Mouse (Mus musculus) brain, adult 2 months (tissue): ENCODE results near the gene Mrpl54.
A peak's percentile ranks its signal among the peaks of the same experiment; 100 is the strongest.
"Not testable (repeated sequence)": the region's sequence is repeated elsewhere in the genome, so short reads cannot be mapped to it uniquely, and the experiment has no call there.

Experiments
- DNase-seq: peaks from one replicate; pipeline ENCODE4 v3.0.0; 2011; ENCODE audit warnings: low read depth, low spot score

Gene Mrpl54

DNA sequence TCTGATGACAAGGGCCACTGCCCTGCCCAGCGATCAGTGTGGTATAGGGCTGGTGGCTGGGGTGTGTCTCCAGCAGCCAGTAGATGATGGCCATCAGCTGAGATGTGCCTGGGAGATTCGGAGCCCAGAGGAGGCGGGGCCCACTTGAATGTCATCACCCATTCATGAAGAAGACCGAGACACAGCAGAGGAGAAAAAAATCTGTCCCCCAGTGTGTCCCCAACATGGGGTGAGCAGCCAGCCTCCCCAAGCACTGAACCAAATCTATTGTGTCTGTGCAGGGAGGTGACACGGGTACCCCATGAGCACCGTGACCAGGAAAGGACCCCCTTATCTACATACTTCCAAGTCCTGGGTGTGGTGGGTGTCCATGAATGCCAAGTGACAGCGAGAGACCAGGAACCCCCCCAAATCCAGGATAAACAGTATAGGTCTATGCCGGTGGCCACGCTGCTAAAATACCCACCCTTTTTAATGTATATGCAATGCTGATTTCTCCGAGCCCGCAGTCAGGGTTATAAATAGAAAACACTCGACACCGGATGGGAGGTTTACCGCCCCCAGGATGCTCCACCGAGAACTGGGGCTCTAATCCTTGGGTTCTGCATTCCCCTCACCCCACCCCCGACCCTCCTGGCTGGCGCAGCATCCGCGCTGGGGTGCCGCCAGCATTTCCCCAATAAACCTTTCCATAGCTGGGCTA lies 36.8 kb downstream of the Mrpl54 start:
- peak; percentile 78 for DNase-seq

DNA sequence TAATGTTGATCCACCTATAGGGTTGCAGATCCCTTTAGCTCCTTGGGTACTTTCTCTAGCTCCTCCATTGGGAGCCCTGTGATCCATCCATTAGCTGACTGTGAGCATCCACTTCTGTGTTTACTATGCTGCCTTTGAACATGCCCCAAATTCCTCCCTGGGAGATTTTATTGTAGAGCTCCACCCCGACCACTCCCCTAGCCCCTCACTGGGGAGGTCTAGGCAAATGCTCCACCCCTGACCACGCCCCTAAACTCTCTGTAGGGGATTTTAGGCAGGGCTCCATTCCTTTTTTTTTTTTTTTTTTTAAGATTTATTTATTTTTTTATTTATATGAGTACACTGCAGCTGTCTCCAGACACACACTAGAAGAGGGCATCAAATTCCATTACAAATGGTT lies 43.0 kb downstream of the Mrpl54 start:
- not testable (repeated sequence) for DNase-seq

DNA sequence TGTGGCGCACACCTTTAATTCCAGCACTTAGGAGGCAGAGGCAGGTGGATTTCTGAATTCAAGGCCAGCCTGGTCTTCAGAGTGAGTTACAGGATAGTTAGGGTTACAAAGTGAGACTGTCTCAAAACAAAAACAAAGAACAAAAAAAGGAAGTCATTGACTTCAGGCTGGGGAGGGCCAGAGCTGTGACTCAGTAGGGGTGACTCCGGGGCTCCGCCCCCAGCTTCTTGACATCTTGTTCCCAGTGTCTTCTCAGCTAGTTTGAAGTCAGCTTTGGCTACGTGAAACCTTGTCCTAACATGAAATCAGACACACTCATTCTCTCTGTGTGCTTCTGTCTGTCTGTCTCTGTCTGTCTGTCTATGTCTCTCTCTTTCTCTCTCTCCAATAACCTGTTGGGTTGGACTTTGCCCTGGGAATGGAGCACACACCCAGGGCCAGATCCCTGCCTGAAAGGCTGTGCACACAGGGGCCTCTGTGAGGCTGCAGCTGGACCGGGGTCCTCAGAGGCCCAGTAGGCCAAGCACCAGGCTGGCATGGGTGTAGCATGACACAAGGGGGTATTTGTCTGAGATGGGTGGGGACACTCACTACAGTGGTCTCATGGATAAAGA lies 45.2 kb downstream of the Mrpl54 start:
- no peak for DNase-seq

DNA sequence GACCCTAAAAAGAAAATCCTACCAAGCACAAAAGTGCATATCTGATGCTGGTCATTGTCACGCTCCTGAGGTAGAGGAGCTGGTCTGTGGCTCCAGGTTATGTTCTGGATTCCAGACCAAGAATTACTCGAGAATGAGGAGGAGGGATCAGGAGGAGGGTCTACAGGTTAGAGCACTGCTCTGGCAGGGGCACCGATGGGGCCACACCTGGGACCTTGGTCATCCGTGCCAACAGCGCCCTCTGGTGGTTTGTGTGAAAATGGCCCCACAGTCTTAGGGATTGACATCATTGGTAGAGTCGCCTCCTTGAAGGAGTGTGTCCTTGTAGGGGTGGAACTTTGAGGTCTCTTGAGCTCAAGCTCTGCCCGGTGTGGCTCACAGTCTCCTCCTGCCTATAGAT lies 48.8 kb downstream of the Mrpl54 start:
- peak; percentile 64 for DNase-seq

DNA sequence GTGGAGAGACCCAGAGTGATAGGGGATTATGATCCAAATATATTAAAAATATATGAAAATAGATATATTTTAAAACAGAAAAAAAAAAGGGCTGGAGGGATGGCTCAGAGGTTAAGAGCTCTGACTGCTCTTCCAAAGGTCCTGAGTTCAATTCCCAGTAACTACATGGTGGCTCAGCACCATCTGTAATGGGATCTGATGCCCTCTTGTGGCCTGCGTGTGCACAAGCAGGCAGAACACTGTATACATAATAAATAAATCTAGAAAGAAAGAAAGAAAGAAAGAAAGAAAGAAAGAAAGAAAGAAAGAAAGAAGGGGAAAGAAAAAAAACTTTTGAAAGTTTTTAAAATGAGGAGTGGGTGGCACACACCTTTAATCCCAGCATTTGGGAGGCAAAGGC lies 49.5 kb downstream of the Mrpl54 start:
- DNase-seq: not testable (repeated sequence)

DNA sequence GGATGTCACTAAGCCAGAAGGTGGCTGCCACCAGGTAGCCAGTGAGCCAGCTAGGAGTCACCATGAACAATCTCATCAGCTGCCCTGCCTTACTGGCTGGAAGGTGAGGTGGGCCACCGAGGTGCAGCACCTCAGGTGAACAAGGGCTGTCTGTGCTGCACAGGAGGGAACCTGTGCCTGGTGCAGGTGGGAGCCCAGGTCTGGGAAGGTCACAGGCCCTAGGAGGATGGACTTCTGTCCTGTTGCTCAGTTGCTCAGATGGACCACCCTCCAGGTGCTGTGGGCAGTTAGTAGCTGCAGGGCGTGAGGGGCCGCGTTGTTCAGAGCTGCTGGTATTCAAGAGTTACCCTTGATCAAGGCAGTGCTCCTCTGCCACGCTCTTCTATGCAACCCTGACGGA lies 49.9 kb downstream of the Mrpl54 start:
- no peak for DNase-seq

DNA sequence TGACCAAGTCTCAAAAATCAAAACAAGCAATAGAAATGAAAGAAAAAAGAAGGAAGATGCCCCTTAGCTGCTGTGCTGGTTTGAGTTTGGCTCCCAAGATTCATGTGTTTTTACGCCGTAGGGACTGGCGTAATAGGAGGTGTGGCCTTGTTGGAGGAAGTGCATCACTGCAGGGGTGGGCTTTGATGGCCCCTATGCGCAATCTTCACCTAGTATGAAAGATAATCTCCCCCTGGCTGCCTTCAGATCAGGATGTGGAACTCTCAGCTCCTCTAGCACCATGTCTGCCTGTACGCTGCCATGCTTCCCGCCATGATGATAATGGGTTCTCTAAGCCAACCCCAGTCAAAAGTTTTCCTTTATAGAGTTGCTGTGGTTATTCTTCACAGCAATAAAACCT lies 50.5 kb downstream of the Mrpl54 start:
- no peak for DNase-seq
